Mouse (Mus musculus) midbrain, embryonic 15.5 days (tissue): ENCODE measurements at regions not wholly inside any gene's neighbourhood (a gene's known extent, or its start where the extent isn't known, plus 50 kb on each side); places are given as distances from the start of the nearest gene placed in this dataset.

Source experiments
- ATAC-seq: fragments of 200-750 bp; cut with Nextera tagmentation; replicated peaks from 2 replicates; pipeline ENCODE4 v1.8.0; 2017; ENCODE audit warnings: moderate TSS enrichment
- H3K27ac ChIP-seq: fragments of 300-500 bp; sonication (generic); 2 replicates; pipeline ENCODE4 v1.5.1; 2015; ENCODE audit warnings: mild to moderate bottlenecking, inconsistent platforms
- H3K27me3 ChIP-seq: fragments of 300-500 bp; sonication (generic); replicated peaks from 2 replicates; pipeline ENCODE4 v1.6.1; 2015; ENCODE audit warnings: inconsistent platforms
- H3K36me3 ChIP-seq: fragments of 300-500 bp; sonication (generic); replicated peaks from 2 replicates; pipeline ENCODE4 v1.6.1; 2015; ENCODE audit warnings: inconsistent platforms
- H3K4me1 ChIP-seq: fragments of 300-500 bp; sonication (generic); 2 replicates; pipeline ENCODE4 v1.6.1; 2015; ENCODE audit warnings: inconsistent platforms
- H3K4me2 ChIP-seq: fragments of 300-500 bp; sonication (generic); 2 replicates; pipeline ENCODE4 v1.6.1; 2015; ENCODE audit warnings: inconsistent platforms, mild to moderate bottlenecking, moderate library complexity
- H3K4me3 ChIP-seq: fragments of 300-500 bp; sonication (generic); 2 replicates; pipeline ENCODE4 v1.5.1; 2015; ENCODE audit warnings: mild to moderate bottlenecking, inconsistent platforms
- H3K9ac ChIP-seq: fragments of 300-500 bp; sonication (generic); 2 replicates; pipeline ENCODE4 v1.6.1; 2015; ENCODE audit warnings: mild to moderate bottlenecking, inconsistent platforms
- H3K9me3 ChIP-seq: fragments of 300-500 bp; sonication (generic); 2 replicates; pipeline ENCODE4 v1.6.1; 2016; ENCODE audit warnings: inconsistent platforms
- WGBS: fragments of 180-500 bp; shearing (Covaris S2); methylation state at CpG from one replicate; pipeline ENCODE4 v1.1.7; 2015; ENCODE audit warnings: mixed read lengths; 5-methylcytosine and 5-hydroxymethylcytosine counted together

GRCm38 (mm10) chr4:54552864-54553618, 391.8 kb upstream of the Zfp462 start:
- H3K27me3 ChIP-seq: no peaks in the 10 kb centered on the region
- no peak overlapping the region for H3K4me2 ChIP-seq
- no peak for ATAC-seq
- no peak overlapping the region for H3K9ac ChIP-seq
- H3K4me3 ChIP-seq: no peak overlapping the region
- H3K36me3 ChIP-seq: no peaks in the 10 kb centered on the region
- 87% methylated on average over 7 of the region's 7 CpGs for WGBS
- H3K4me1 ChIP-seq: no peaks in the 10 kb centered on the region
- H3K9me3 ChIP-seq: no peaks in the 10 kb centered on the region
- no peak overlapping the region for H3K27ac ChIP-seq

- Histone ChIP-seq H3K36me3 (no peaks in the 10 kb centered on the region), H3K9me3 (no peaks in the 10 kb centered on the region), H3K27me3 (no peaks in the 10 kb centered on the region), H3K4me1 (no peaks in the 10 kb centered on the region), H3K27ac (no peak overlapping the region), H3K4me3 (no peak overlapping the region), H3K4me2 (no peak overlapping the region), H3K9ac (no peak overlapping the region)
- no peak for ATAC-seq
- WGBS: 89% methylated on average over 1 of the region's 1 CpGs
These were observed 381.8 kb upstream of the Zfp462 start for GRCm38 (mm10) chr4:54563075-54563474.

GRCm38 (mm10) chr4:54573185-54573584, 371.7 kb upstream of the Zfp462 start:
- Histone ChIP-seq H3K27me3 (no peaks in the 10 kb centered on the region), H3K4me1 (no peaks in the 10 kb centered on the region)

GRCm38 (mm10) chr4:54587197-54587596, 357.7 kb upstream of the Zfp462 start:
- no peak; the same call in 1 of the 2 replicates for ATAC-seq
- WGBS: 79% methylated on average over 6 of the region's 6 CpGs
- no peak overlapping the region for H3K9ac ChIP-seq
- no peaks in the 10 kb centered on the region for H3K27me3 ChIP-seq
- H3K4me2 ChIP-seq: no peak overlapping the region
- H3K4me3 ChIP-seq: no peak overlapping the region
- no peaks in the 10 kb centered on the region for H3K4me1 ChIP-seq
- no peaks in the 10 kb centered on the region for H3K36me3 ChIP-seq
- H3K9me3 ChIP-seq: no peaks in the 10 kb centered on the region
- no peak overlapping the region for H3K27ac ChIP-seq

More at GRCm38 (mm10) chr4:54573185-54573584, 371.7 kb upstream of the Zfp462 start:
- Histone ChIP-seq H3K9ac (no peak overlapping the region), H3K27ac (no peak overlapping the region), H3K36me3 (no peaks in the 10 kb centered on the region), H3K9me3 (no peaks in the 10 kb centered on the region), H3K4me2 (no peak overlapping the region), H3K4me3 (no peak overlapping the region)
- no peak for ATAC-seq

- no peak overlapping the region for H3K4me2 ChIP-seq
- WGBS: 80% methylated on average over 6 of the region's 6 CpGs
- no peaks in the 10 kb centered on the region for H3K27me3 ChIP-seq
- no peak overlapping the region for H3K27ac ChIP-seq
- no peaks in the 10 kb centered on the region for H3K4me1 ChIP-seq
- no peak overlapping the region for H3K4me3 ChIP-seq
- ATAC-seq: no peak
- H3K9me3 ChIP-seq: no peaks in the 10 kb centered on the region
- no peaks in the 10 kb centered on the region for H3K36me3 ChIP-seq
- no peak overlapping the region for H3K9ac ChIP-seq
These were observed 356.1 kb upstream of the Zfp462 start for GRCm38 (mm10) chr4:54588704-54589103.

- H3K27ac ChIP-seq: peak overlapping the region; percentile 46; the same call in 1 of the 2 replicates
- ATAC-seq: peak; percentile 56
These were observed 343.0 kb upstream of the Zfp462 start for GRCm38 (mm10) chr4:54601671-54602512.

GRCm38 (mm10) chr4:54602513-54603205, 342.2 kb upstream of the Zfp462 start:
- no peak overlapping the region for H3K4me3 ChIP-seq
- H3K9me3 ChIP-seq: no peaks in the 10 kb centered on the region
- no peak overlapping the region for H3K4me2 ChIP-seq
- no peak overlapping the region for H3K9ac ChIP-seq
- H3K27ac ChIP-seq: no peak overlapping the region
- no peak for ATAC-seq
- no peaks in the 10 kb centered on the region for H3K36me3 ChIP-seq
- no peaks in the 10 kb centered on the region for H3K27me3 ChIP-seq
- no peaks in the 10 kb centered on the region; the same call in 1 of the 2 replicates for H3K4me1 ChIP-seq
- 86% methylated on average over 6 of the region's 6 CpGs for WGBS

More at GRCm38 (mm10) chr4:54601671-54602512, 343.0 kb upstream of the Zfp462 start:
- Histone ChIP-seq H3K4me1 (no peaks in the 10 kb centered on the region; the same call in 1 of the 2 replicates), H3K36me3 (no peaks in the 10 kb centered on the region), H3K4me2 (no peak overlapping the region), H3K9me3 (no peaks in the 10 kb centered on the region), H3K27me3 (no peaks in the 10 kb centered on the region), H3K9ac (no peak overlapping the region), H3K4me3 (no peak overlapping the region)
- WGBS: 35% methylated on average over 15 of the region's 15 CpGs

- ATAC-seq: no peak
- no peaks in the 10 kb centered on the region for H3K27me3 ChIP-seq
- H3K4me1 ChIP-seq: peaks cover 11% of the 10 kb centered on the region
- no peak overlapping the region for H3K4me3 ChIP-seq
- H3K27ac ChIP-seq: no peak overlapping the region
- H3K9me3 ChIP-seq: no peaks in the 10 kb centered on the region
- no peak overlapping the region for H3K4me2 ChIP-seq
- no peak overlapping the region for H3K9ac ChIP-seq
- 74% methylated on average over 5 of the region's 5 CpGs for WGBS
- H3K36me3 ChIP-seq: no peaks in the 10 kb centered on the region
These were observed 334.7 kb upstream of the Zfp462 start for GRCm38 (mm10) chr4:54610101-54610500.

- ATAC-seq: no peak
- 0 out of 2 replicates have a peak overlapping the region, but pooled peaks have one; percentile 36 for H3K27ac ChIP-seq
These were observed 332.6 kb upstream of the Zfp462 start for GRCm38 (mm10) chr4:54611990-54612980.

GRCm38 (mm10) chr4:54613076-54613475, 331.8 kb upstream of the Zfp462 start:
- no peaks in the 10 kb centered on the region for H3K36me3 ChIP-seq
- peaks cover 11% of the 10 kb centered on the region for H3K4me1 ChIP-seq
- no peaks in the 10 kb centered on the region for H3K9me3 ChIP-seq
- H3K4me2 ChIP-seq: no peak overlapping the region
- WGBS: 20% methylated on average over 3 of the region's 3 CpGs
- H3K9ac ChIP-seq: no peak overlapping the region
- H3K4me3 ChIP-seq: no peak overlapping the region
- H3K27ac ChIP-seq: no peak overlapping the region
- no peaks in the 10 kb centered on the region for H3K27me3 ChIP-seq
- ATAC-seq: no peak

More at GRCm38 (mm10) chr4:54611990-54612980, 332.6 kb upstream of the Zfp462 start:
- H3K36me3 ChIP-seq: no peaks in the 10 kb centered on the region
- WGBS: 15% methylated on average over 7 of the region's 7 CpGs
- H3K9me3 ChIP-seq: no peaks in the 10 kb centered on the region
- H3K4me3 ChIP-seq: no peak overlapping the region
- no peaks in the 10 kb centered on the region for H3K27me3 ChIP-seq
- no peak overlapping the region for H3K9ac ChIP-seq
- no peak overlapping the region for H3K4me2 ChIP-seq
- peaks cover 11% of the 10 kb centered on the region for H3K4me1 ChIP-seq

- no peak overlapping the region for H3K4me3 ChIP-seq
- H3K4me1 ChIP-seq: peaks cover 11% of the 10 kb centered on the region
- H3K4me2 ChIP-seq: no peak overlapping the region
- WGBS: 5% methylated on average over 2 of the region's 2 CpGs
- no peaks in the 10 kb centered on the region for H3K36me3 ChIP-seq
- no peak overlapping the region for H3K27ac ChIP-seq
- H3K27me3 ChIP-seq: no peaks in the 10 kb centered on the region
- ATAC-seq: no peak
- H3K9me3 ChIP-seq: no peaks in the 10 kb centered on the region
- no peak overlapping the region for H3K9ac ChIP-seq
These were observed 331.2 kb upstream of the Zfp462 start for GRCm38 (mm10) chr4:54613611-54614010.
